In the genomic region with DNA sequence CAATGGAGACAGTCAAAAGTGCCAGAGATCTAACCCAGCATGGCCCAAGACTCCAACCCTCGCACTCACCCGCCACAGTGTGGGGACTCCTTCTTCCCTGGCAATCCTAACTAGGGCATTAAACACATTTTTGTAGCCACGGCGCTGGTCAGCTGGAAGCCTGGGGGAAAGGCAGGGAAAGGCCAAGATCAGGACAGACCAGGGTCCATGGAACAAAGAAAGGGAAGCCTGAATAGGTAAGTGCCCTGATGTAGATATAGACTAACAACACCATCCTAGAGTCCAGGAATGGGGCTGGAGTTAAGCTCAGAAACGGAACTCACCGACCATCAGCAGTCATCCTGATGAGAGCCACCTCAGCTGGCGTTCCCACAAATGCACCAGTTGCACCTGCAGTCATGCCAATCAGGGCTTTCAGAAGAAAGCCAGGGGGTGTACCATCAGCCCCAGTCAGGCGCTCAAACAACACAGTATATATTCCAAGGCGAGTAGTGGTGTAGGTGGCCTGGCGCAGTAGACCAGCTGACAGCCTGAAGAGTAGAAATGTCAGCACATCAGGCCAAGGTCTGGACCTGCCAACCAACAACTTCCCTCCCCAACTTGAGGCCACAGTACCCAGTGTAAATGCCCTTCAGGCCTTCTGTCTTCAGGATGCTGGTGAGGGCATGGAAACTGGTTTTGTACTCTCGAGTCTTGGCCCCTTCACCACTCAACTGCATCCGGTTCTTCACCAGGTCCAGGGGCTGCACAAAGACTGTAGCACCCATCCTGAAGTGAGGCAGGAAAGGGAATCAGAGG, we compare ENCODE assay signal across 9 mouse cellular contexts. TPM values are rescaled to one million over a fixed set of nuclear protein-coding genes. Genes with fewer than 3 reads are reported as not detected.
DNase-seq lines count a peak whose midpoint lies in the region; ATAC-seq and TF ChIP-seq lines count a peak whose summit lies in the region.
"Had no signal": no experiment of that assay in that cellular context is flagged by ENCODE, and none has a peak within 500 bp of the region (broad histone marks: within the 10 kb centered on the region; RNA-seq: fewer than 3 reads in every experiment).

No protein-coding gene starts in this region.

- H3K9ac ChIP-seq in lung, postnatal 0 days (replicated peaks; ENCODE audit: low read depth), result peak overlapping the region; percentile 76; the same call in 1 of the 2 replicates
- peak overlapping the region; percentile 86 for H3K9ac ChIP-seq in forebrain, embryonic 12.5 days

- H3K27ac ChIP-seq in lung, postnatal 0 days (ENCODE audit: low read length), result peak overlapping the region; percentile 91; the same call in 1 of the 2 replicates
- no peak overlapping the region for H3K27ac ChIP-seq in forebrain, embryonic 12.5 days
- H3K27ac ChIP-seq in limb, embryonic 10.5 days, result peak overlapping the region; percentile 95
- H3K27ac ChIP-seq in olfactory bulb, adult 2 months (ENCODE audit: insufficient read depth, low read depth, low read length), result 0 out of 2 replicates have a peak overlapping the region, but pooled peaks have one; percentile 84

- ATAC-seq in lung, postnatal 0 days, result no peak
- no peak for ATAC-seq in forebrain, embryonic 12.5 days (ENCODE audit: low FRiP score)

- no peak for TF ChIP-seq EP300 in lung, postnatal 0 days (IDR thresholded peaks at IDR 0.05)

- WGBS in lung, postnatal 0 days, result 87% methylated on average over 12 of the region's 12 CpGs
- WGBS in forebrain, embryonic 12.5 days, result 92% methylated on average over 12 of the region's 12 CpGs
- WGBS in limb, embryonic 10.5 days, result 93% methylated on average over 12 of the region's 12 CpGs
- WGBS in olfactory bulb, adult 2 months, result 81% methylated on average over 12 of the region's 12 CpGs
- WGBS in lung, adult 2 months, result 82% methylated on average over 12 of the region's 12 CpGs

- no peaks in the 10 kb centered on the region for H3K9me3 ChIP-seq in lung, postnatal 0 days (ENCODE audit: low read length)
- no peaks in the 10 kb centered on the region for H3K9me3 ChIP-seq in forebrain, embryonic 12.5 days
- no peaks in the 10 kb centered on the region for H3K9me3 ChIP-seq in limb, embryonic 10.5 days (replicated peaks)

- peaks cover 32% of the 10 kb centered on the region for H3K36me3 ChIP-seq in lung, postnatal 0 days (ENCODE audit: insufficient read depth, low read length)
- peaks cover 51% of the 10 kb centered on the region for H3K36me3 ChIP-seq in forebrain, embryonic 12.5 days (replicated peaks)
- peaks cover 61% of the 10 kb centered on the region for H3K36me3 ChIP-seq in limb, embryonic 10.5 days

- no peak for DNase-seq in lung, postnatal 0 days (ENCODE audit: low spot score)
- no peak for DNase-seq in lung, postnatal 14 days
- no peak for DNase-seq in limb, embryonic 10.5 days (ENCODE audit: low spot score)
- no peak for DNase-seq in right cerebral cortex, postnatal 36 days (ENCODE audit: low spot score in 2 of 2)
- no peak for DNase-seq in frontal cortex, adult 2 months (ENCODE audit: extremely low spot score in 1 of 2, low spot score in 1 of 2)
- no peak for DNase-seq in lung, adult 2 months
- DNase-seq: layer of hippocampus, postnatal 36 days had no signal

- TF ChIP-seq CTCF in lung, postnatal 0 days (IDR thresholded peaks at IDR 0.05), result no peak
- no peak for TF ChIP-seq CTCF in olfactory bulb, adult 2 months (IDR thresholded peaks at IDR 0.05; ENCODE audit: insufficient read depth, low read depth, low read length)
- no peak for TF ChIP-seq CTCF in lung, adult 2 months (IDR thresholded peaks at IDR 0.05; ENCODE audit: insufficient read depth, low read length)

- no peaks in the 10 kb centered on the region for H3K27me3 ChIP-seq in lung, postnatal 0 days (replicated peaks; ENCODE audit: insufficient read depth, low read length)
- H3K27me3 ChIP-seq in forebrain, embryonic 12.5 days, result no peaks in the 10 kb centered on the region
- no peaks in the 10 kb centered on the region for H3K27me3 ChIP-seq in limb, embryonic 10.5 days (ENCODE audit: low read depth, poor library complexity, severe bottlenecking)

- H3K4me3 ChIP-seq in lung, postnatal 0 days (ENCODE audit: low read depth, low read length), result peak overlapping the region; percentile 68; the same call in 1 of the 2 replicates
- H3K4me3 ChIP-seq in forebrain, embryonic 12.5 days (replicated peaks), result peak overlapping the region; percentile 78
- H3K4me3 ChIP-seq in limb, embryonic 10.5 days, result peak overlapping the region; percentile 80
- peak overlapping the region; percentile 90 for H3K4me3 ChIP-seq in olfactory bulb, adult 2 months (ENCODE audit: insufficient read depth, low read depth, low read length)
- H3K4me3 ChIP-seq in lung, adult 2 months (replicated peaks; ENCODE audit: extremely low read depth, low read depth, low read length), result no peak overlapping the region

- TF ChIP-seq POLR2A in olfactory bulb, adult 2 months (IDR thresholded peaks at IDR 0.05; ENCODE audit: insufficient read depth, low read depth, low read length), result no peak
- TF ChIP-seq POLR2A in lung, adult 2 months (IDR thresholded peaks at IDR 0.05; ENCODE audit: borderline replicate concordance, extremely low read depth, low read depth, low read length), result no peak

- H3K4me2 ChIP-seq in lung, postnatal 0 days (replicated peaks; ENCODE audit: low read depth, low read length), result peak overlapping the region; percentile 81
- peak overlapping the region; percentile 73 for H3K4me2 ChIP-seq in forebrain, embryonic 12.5 days

- H3K4me1 ChIP-seq in lung, postnatal 0 days (ENCODE audit: insufficient read depth, low read depth, low read length), result peaks cover 14% of the 10 kb centered on the region; the same call in 1 of the 2 replicates
- peaks cover 38% of the 10 kb centered on the region for H3K4me1 ChIP-seq in forebrain, embryonic 12.5 days
- H3K4me1 ChIP-seq in limb, embryonic 10.5 days, result peaks cover 40% of the 10 kb centered on the region
- H3K4me1 ChIP-seq in olfactory bulb, adult 2 months (ENCODE audit: control insufficient read depth, insufficient read depth, low read length), result peaks cover 16% of the 10 kb centered on the region
- peaks cover 12% of the 10 kb centered on the region for H3K4me1 ChIP-seq in lung, adult 2 months (ENCODE audit: control insufficient read depth, insufficient read depth, low read length)

RNA-seq across cellular contexts. Expression of a gene that starts 1.4 kb away (rescaled TPM):
- polyA plus RNA-seq in lung, postnatal 0 days (2015; fragmentation: Nextera tagmentation; extraction: Ambion mirVana), result 112 and 119 TPM in 2 replicates
- polyA plus RNA-seq in forebrain, embryonic 12.5 days (2016; fragmentation: Nextera tagmentation; extraction: Ambion mirVana), result 85.1 and 96.1 TPM in 2 replicates
- 85.0 and 104 TPM in 2 replicates for polyA plus RNA-seq in limb, embryonic 10.5 days (2016; fragmentation: Nextera tagmentation; extraction: Ambion mirVana)
- polyA plus RNA-seq in olfactory bulb, adult 2 months (2012; ENCODE audit: insufficient read depth, insufficient read length, low replicate concordance, missing spikeins), result not detected in 2 replicates
- polyA plus RNA-seq in frontal cortex, adult 2 months (2012; rRNA removed), result 119 and 125 TPM in 2 replicates
- polyA plus RNA-seq in lung, adult 2 months (2012; rRNA removed), result 116 and 146 TPM in 2 replicates

RNA-seq across cellular contexts. Expression of a gene that starts 1.6 kb away (rescaled TPM):
- 118 and 121 TPM in 2 replicates for polyA plus RNA-seq in lung, postnatal 0 days (2015; fragmentation: Nextera tagmentation; extraction: Ambion mirVana)
- polyA plus RNA-seq in forebrain, embryonic 12.5 days (2016; fragmentation: Nextera tagmentation; extraction: Ambion mirVana), result 139 and 141 TPM in 2 replicates
- polyA plus RNA-seq in limb, embryonic 10.5 days (2016; fragmentation: Nextera tagmentation; extraction: Ambion mirVana), result 136 and 160 TPM in 2 replicates
- polyA plus RNA-seq in olfactory bulb, adult 2 months (2012; ENCODE audit: insufficient read depth, insufficient read length, low replicate concordance, missing spikeins), result not detected in 2 replicates
- polyA plus RNA-seq in frontal cortex, adult 2 months (2012; rRNA removed), result 132 and 138 TPM in 2 replicates
- 83.6 and 113 TPM in 2 replicates for polyA plus RNA-seq in lung, adult 2 months (2012; rRNA removed)

RNA-seq across cellular contexts. Expression of a gene that starts 6.7 kb away (rescaled TPM):
- 0.55 and 0.66 TPM in 2 replicates for polyA plus RNA-seq in lung, postnatal 0 days (2015; fragmentation: Nextera tagmentation; extraction: Ambion mirVana)
- 0.23 and 0.33 TPM in 2 replicates for polyA plus RNA-seq in forebrain, embryonic 12.5 days (2016; fragmentation: Nextera tagmentation; extraction: Ambion mirVana)
- 0.18 and 0.75 TPM in 2 replicates for polyA plus RNA-seq in limb, embryonic 10.5 days (2016; fragmentation: Nextera tagmentation; extraction: Ambion mirVana)
- not detected in 2 replicates for polyA plus RNA-seq in olfactory bulb, adult 2 months (2012; ENCODE audit: insufficient read depth, insufficient read length, low replicate concordance, missing spikeins)
- not detected in 2 replicates for polyA plus RNA-seq in frontal cortex, adult 2 months (2012; rRNA removed)
- 0.70 and 1.7 TPM in 2 replicates for polyA plus RNA-seq in lung, adult 2 months (2012; rRNA removed)

RNA-seq across cellular contexts. Expression of a gene that starts 8.8 kb away (rescaled TPM):
- 1,176 and 1,206 TPM in 2 replicates for polyA plus RNA-seq in lung, postnatal 0 days (2015; fragmentation: Nextera tagmentation; extraction: Ambion mirVana)
- polyA plus RNA-seq in forebrain, embryonic 12.5 days (2016; fragmentation: Nextera tagmentation; extraction: Ambion mirVana), result 1,070 and 1,131 TPM in 2 replicates
- 2,132 and 2,568 TPM in 2 replicates for polyA plus RNA-seq in limb, embryonic 10.5 days (2016; fragmentation: Nextera tagmentation; extraction: Ambion mirVana)
- polyA plus RNA-seq in olfactory bulb, adult 2 months (2012; ENCODE audit: insufficient read depth, insufficient read length, low replicate concordance, missing spikeins), result 496 and 550 TPM in 2 replicates
- polyA plus RNA-seq in frontal cortex, adult 2 months (2012; rRNA removed), result 273 and 299 TPM in 2 replicates
- 933 and 1,129 TPM in 2 replicates for polyA plus RNA-seq in lung, adult 2 months (2012; rRNA removed)

RNA-seq across cellular contexts. Expression of a gene that starts 11.3 kb away (rescaled TPM):
- 20.8 and 23.1 TPM in 2 replicates for polyA plus RNA-seq in lung, postnatal 0 days (2015; fragmentation: Nextera tagmentation; extraction: Ambion mirVana)
- polyA plus RNA-seq in forebrain, embryonic 12.5 days (2016; fragmentation: Nextera tagmentation; extraction: Ambion mirVana), result 9.0 and 9.7 TPM in 2 replicates
- 67.8 and 75.6 TPM in 2 replicates for polyA plus RNA-seq in limb, embryonic 10.5 days (2016; fragmentation: Nextera tagmentation; extraction: Ambion mirVana)
- polyA plus RNA-seq in olfactory bulb, adult 2 months (2012; ENCODE audit: insufficient read depth, insufficient read length, low replicate concordance, missing spikeins), result not detected in 2 replicates
- 23.9 and 28.4 TPM in 2 replicates for polyA plus RNA-seq in frontal cortex, adult 2 months (2012; rRNA removed)
- 19.6 and 97.3 TPM in 2 replicates for polyA plus RNA-seq in lung, adult 2 months (2012; rRNA removed)
